Mouse (Mus musculus): ENCODE results near the gene Slc6a6. TPM values are rescaled to one million over a fixed set of nuclear protein-coding genes. Genes with fewer than 3 reads are reported as not detected.

The Slc6a6 gene
- total and polyA plus RNA-seq, 3 experiments, result 28.4 to 56.0 (median 31.3) TPM

DNA sequence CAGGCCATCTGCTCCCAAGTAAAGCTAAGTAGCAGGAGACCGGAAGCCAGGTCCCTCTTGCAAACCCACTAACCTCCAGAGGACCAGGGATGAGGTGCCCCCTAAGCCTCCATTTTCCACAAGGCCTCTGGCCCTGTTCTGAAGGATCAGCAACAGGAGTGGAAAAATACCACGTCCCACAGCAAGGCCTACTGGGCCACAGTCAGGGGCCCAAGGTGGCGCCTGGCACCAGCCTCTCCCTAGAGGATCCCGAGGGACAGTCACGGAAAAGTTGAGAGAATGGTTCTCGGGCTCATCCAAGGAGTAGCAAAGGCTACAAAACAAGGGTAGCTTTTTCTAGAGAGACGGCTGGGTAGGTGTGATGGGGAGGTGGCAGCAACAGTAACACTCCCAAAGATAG lies 53.6 kb downstream of the Slc6a6 start:
- Histone ChIP-seq H3K27me3 (replicated peaks) (no peaks in the 10 kb centered on the region), H3K27ac (ENCODE audit: insufficient read depth, low read depth) (no peak overlapping the region), H3K4me2 (ENCODE audit: insufficient read depth, low read depth, poor library complexity, severe bottlenecking) (no peak overlapping the region), H3K4me3 (replicated peaks in 1 of 3; ENCODE audit: low read depth in 2 of 3, low read length in 2 of 3, poor library complexity in 1 of 3) (no peak overlapping the region), H3K9ac (ENCODE audit: insufficient read depth, low read depth) (no peak overlapping the region), H3K9me3 (replicated peaks; ENCODE audit: low read length) (no peaks in the 10 kb centered on the region), H3K79me2 (replicated peaks; ENCODE audit: control insufficient read depth, extremely low read depth, insufficient read depth, poor library complexity, severe bottlenecking) (no peaks in the 10 kb centered on the region), H3K36me3 (replicated peaks in 1 of 2; ENCODE audit: control insufficient read depth in 1 of 2, insufficient read depth in 1 of 2, low read length in 1 of 2) (peaks cover 22 to 100% of the 10 kb centered on the region in 2 experiments), H3K4me1 (ENCODE audit: control insufficient read depth in 1 of 2, insufficient read depth in 2 of 2) (peaks cover 3 to 31% of the 10 kb centered on the region in 2 experiments; a peak in 3 of 4 replicates)
- no peak for DNase-seq (ENCODE audit: extremely low read depth)
- dilution Hi-C loops (cut with MboI; ENCODE audit: extremely low pct_ligation_motif_present, extremely low pct_unique_long_range_greater_than_20kb, low sequenced_read_pairs) (no loop called here), in situ Hi-C loops (cut with MboI; ENCODE audit: low pct_ligation_motif_present, low pct_unique_long_range_greater_than_20kb, low sequenced_read_pairs) (loop anchor here (5.0 kb wide), 1 partner anchor 45 kb away; no protein-coding TSS in a partner anchor)
- TF ChIP-seq POLR2AphosphoS2 (IDR thresholded peaks at IDR 0.05; ENCODE audit: low read depth, low read length) (no peak), TBP (conservative IDR thresholded peaks at IDR 0.05; ENCODE audit: low read depth, low read length) (no peak), ELF1 (IDR thresholded peaks at IDR 0.05; ENCODE audit: low read depth, low read length) (no peak), RAD21 (IDR thresholded peaks at IDR 0.05; ENCODE audit: low read depth, low read length) (no peak), GABPA (IDR thresholded peaks at IDR 0.05; ENCODE audit: insufficient replicate concordance, low read depth, low read length) (no peak), USF2 (conservative IDR thresholded peaks at IDR 0.05; ENCODE audit: low read depth, low read length) (no peak), MAFK (IDR thresholded peaks at IDR 0.05; ENCODE audit: insufficient replicate concordance, low read length) (no peak), BHLHE40 (IDR thresholded peaks at IDR 0.05; ENCODE audit: low read depth, low read length) (no peak), MAX (IDR thresholded peaks at IDR 0.05; ENCODE audit: low read length) (no peak), CTCF (conservative IDR thresholded peaks at IDR 0.05 in 1 of 2, IDR thresholded peaks at IDR 0.05 in 1 of 2; ENCODE audit: low read depth in 2 of 2, low read length in 2 of 2) (no peak), HCFC1 (IDR thresholded peaks at IDR 0.05; ENCODE audit: low read depth, low read length) (no peak), MYC (IDR thresholded peaks at IDR 0.05; ENCODE audit: low read depth, low read length) (no peak), E2F4 (IDR thresholded peaks at IDR 0.05; ENCODE audit: insufficient replicate concordance, low read depth, low read length) (no peak), JUND (conservative IDR thresholded peaks at IDR 0.05; ENCODE audit: low read depth, low read length) (no peak)

DNA sequence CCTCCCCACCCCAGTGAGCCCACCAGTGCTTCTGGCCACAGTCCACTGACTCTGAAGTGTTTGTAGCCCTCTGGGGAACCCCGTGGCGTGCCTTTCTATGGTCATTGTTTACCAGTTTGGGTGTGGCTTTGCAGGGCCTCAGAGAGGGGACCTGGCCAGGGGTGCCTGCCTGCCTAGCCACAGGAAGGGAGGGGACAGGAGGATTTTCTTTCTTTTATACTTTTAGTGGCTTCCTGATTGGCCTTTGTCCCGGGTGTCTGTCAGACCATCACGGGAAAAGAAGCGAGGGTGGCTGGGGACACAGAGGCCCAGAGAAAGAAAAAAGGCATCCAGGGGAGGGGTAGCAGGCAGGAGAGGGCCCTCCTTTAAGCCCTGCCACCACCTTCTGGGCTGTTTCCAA lies 54.2 kb downstream of the Slc6a6 start:
- TF ChIP-seq PAX5 (IDR thresholded peaks at IDR 0.05; ENCODE audit: low read length) (no peak), ETS1 (conservative IDR thresholded peaks at IDR 0.05; ENCODE audit: low read depth, low read length) (no peak), NRF1 (IDR thresholded peaks at IDR 0.05; ENCODE audit: low read depth, low read length) (no peak), CHD1 (IDR thresholded peaks at IDR 0.05; ENCODE audit: low read depth, low read length) (no peak), USF2 (conservative IDR thresholded peaks at IDR 0.05; ENCODE audit: low read depth, low read length) (no peak), GABPA (IDR thresholded peaks at IDR 0.05; ENCODE audit: insufficient replicate concordance, low read depth, low read length) (no peak), ZKSCAN1 (IDR thresholded peaks at IDR 0.05; ENCODE audit: borderline replicate concordance, low read depth, low read length) (no peak), MAFK (IDR thresholded peaks at IDR 0.05; ENCODE audit: insufficient replicate concordance, low read length) (no peak), ZMIZ1 (IDR thresholded peaks at IDR 0.05; ENCODE audit: low read depth, low read length) (no peak), JUN (IDR thresholded peaks at IDR 0.05; ENCODE audit: insufficient read depth, low read depth, low read length) (no peak), ZC3H11A (IDR thresholded peaks at IDR 0.05; ENCODE audit: low read depth, low read length) (no peak)
- Histone ChIP-seq H3K4me2 (ENCODE audit: insufficient read depth, low read depth, poor library complexity, severe bottlenecking) (no peak overlapping the region), H3K9ac (ENCODE audit: insufficient read depth, low read depth) (no peak overlapping the region), H3K79me2 (replicated peaks; ENCODE audit: control insufficient read depth, extremely low read depth, insufficient read depth, poor library complexity, severe bottlenecking) (no peaks in the 10 kb centered on the region), H3K27ac (ENCODE audit: insufficient read depth, low read depth) (no peak overlapping the region), H3K9me3 (replicated peaks; ENCODE audit: low read length) (no peaks in the 10 kb centered on the region), H3K4me1 (ENCODE audit: control insufficient read depth in 1 of 2, insufficient read depth in 2 of 2) (peaks cover 3 to 31% of the 10 kb centered on the region in 2 experiments; a peak in 3 of 4 replicates), H3K36me3 (replicated peaks in 1 of 2; ENCODE audit: control insufficient read depth in 1 of 2, insufficient read depth in 1 of 2, low read length in 1 of 2) (peaks cover 22 to 100% of the 10 kb centered on the region in 2 experiments), H3K4me3 (replicated peaks in 1 of 3; ENCODE audit: low read depth in 2 of 3, low read length in 2 of 3, poor library complexity in 1 of 3) (no peak overlapping the region), H3K27me3 (replicated peaks) (no peaks in the 10 kb centered on the region)
- dilution Hi-C loops (cut with MboI; ENCODE audit: extremely low pct_ligation_motif_present, extremely low pct_unique_long_range_greater_than_20kb, low sequenced_read_pairs), result no loop called here
- DNase-seq (ENCODE audit: extremely low read depth), result no peak
- in situ Hi-C loops (cut with MboI; ENCODE audit: low pct_ligation_motif_present, low pct_unique_long_range_greater_than_20kb, low sequenced_read_pairs), result loop anchor here (5.0 kb wide), 1 partner anchor 46 kb away; no protein-coding TSS in a partner anchor
